Mouse (Mus musculus) Patski (cell line): ENCODE results near the gene Rnf39. TPM values are rescaled to one million over a fixed set of nuclear protein-coding genes. Genes with fewer than 3 reads are reported as not detected.

Experiments used
- ATAC-seq: fragments of 100-300 bp; one replicate; pipeline ENCODE4 v1.8.0; 2021
- CTCF ChIA-PET: fragments of 350-600 bp; sonication (Branson Sonifier 250); formaldehyde crosslinking; loops from one replicate; lab custom pipeline; 2022; ENCODE audit warnings: inconsistent platforms; lab: Charles Lee
- POLR2A ChIA-PET: fragments of 350-600 bp; sonication (Branson Sonifier 250); formaldehyde crosslinking; loops from one replicate; lab custom pipeline; 2022; ENCODE audit warnings: antibody characterized with exemption, inconsistent platforms; lab: Charles Lee
- DNase-seq: peaks from one replicate; pipeline ENCODE4 v3.0.0-alpha.2; 2011; ENCODE audit warnings: low read depth, low spot score
- H3K27me3 ChIP-seq: fragments of 371-371 bp; one replicate; pipeline ENCODE4 v1.5.1; 2021
- CTCF ChIP-seq: fragments of 100-300 bp; IDR thresholded peaks from one replicate; pipeline ENCODE4 v1.5.1; 2021
- in situ Hi-C: fragments of 300-500 bp; cut with MboI; formaldehyde crosslinking; loops from 3 replicates; pipeline ENCODE4 v1.11.1; 2018; ENCODE audit warnings: low pct_unique_long_range_greater_than_20kb, mixed read lengths
- polyA plus RNA-seq: library from polyadenylated mRNA; unstranded; gene quantifications from one replicate; pipeline ENCODE4 v1.2.3, GENCODE M21; 2021

Rnf39 gene
- polyA plus RNA-seq, 1 experiment from 2014 or later: 0.45 TPM

DNA sequence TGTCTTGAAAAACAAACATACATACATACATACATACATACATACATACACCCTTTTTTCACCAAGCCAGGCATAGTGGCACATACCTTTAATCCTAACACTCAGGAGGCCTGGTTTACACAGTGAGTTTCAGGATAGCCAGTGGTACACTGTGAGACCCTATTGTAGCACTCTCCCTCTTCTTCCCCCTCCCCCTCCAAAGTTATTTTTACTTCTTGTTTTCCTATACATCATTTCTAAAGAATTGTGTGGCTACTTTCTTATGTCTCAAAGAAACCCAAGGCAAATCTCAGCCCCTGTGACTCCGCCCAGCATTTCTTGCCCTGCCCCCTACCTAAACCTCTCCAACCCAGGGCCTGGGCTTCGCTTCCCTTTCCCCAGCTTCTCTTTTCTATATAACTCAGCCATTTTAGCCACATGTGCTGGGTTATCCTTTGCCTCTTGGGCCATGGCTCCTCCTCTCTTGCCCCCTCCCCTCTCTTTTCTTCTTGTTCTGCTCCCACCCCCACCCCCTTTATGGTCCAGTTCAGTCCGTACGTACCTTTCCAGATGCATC lies 51.1 kb downstream of the Rnf39 start:
- ChIA-PET CTCF (no interaction called here), POLR2A (interaction anchor here (0.6 kb wide), 1 partner anchor 120 kb away, joined by 4 read pairs; no protein-coding TSS in a partner anchor)
- peaks cover 7% of the 10 kb centered on the region for H3K27me3 ChIP-seq
- TF ChIP-seq CTCF: no peak
- in situ Hi-C loops: no loop called here
- ATAC-seq (no peak), DNase-seq (no peak)

DNA sequence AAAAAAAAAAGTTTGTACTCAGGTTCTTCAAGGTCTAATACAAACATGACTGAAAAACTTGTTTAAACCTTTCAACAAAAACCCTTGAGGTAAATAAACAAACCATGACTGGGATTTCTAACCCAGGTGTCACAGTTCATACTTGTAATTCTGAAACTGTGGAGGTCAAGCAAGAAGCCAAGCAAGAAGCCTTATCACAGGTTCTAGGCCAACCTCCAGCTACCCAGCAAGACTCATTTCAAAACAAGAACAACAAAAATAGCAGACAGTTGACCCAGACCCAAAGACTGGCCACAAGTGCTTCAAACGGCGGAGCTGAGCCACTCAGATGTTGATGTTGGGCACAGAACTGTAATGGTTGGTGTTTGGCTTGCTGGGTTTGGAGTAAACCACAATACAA lies 51.8 kb downstream of the Rnf39 start:
- no peak for TF ChIP-seq CTCF
- DNase-seq (no peak), ATAC-seq (no peak)
- in situ Hi-C loops: no loop called here
- ChIA-PET CTCF (interaction anchor here (1.5 kb wide), 1 partner anchor 29 kb away, joined by 3 read pairs; no protein-coding TSS in a partner anchor), POLR2A (no interaction called here)
- H3K27me3 ChIP-seq: peaks cover 4% of the 10 kb centered on the region

DNA sequence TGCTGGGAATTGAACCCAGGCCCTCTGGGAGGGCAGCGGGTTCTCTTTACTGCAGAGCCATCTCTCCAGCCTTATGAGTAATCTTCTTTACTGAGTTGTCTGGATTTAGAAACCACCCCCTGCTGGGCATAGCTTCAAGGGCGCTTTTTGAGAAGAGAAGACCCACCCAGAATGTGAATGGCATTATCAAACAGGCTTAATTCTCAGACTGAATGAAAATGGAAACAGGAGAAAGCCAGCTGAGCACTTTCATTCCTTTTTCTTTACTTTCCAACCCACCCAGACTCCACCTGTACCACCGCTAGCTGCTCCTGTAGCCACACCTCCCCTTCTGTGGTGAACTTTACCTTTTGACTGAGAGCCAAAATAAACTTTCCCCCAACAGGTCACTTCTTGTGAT lies 52.7 kb downstream of the Rnf39 start:
- no peak for TF ChIP-seq CTCF
- CTCF ChIA-PET: interaction anchor here (1.5 to 3.1 kb wide), 3 partner anchors 30 to 81 kb away, joined by 3 to 16 read pairs (median 8); no protein-coding TSS in a partner anchor
- H3K27me3 ChIP-seq: peaks cover 4% of the 10 kb centered on the region
- POLR2A ChIA-PET: no interaction called here
- DNase-seq (no peak), ATAC-seq (no peak)
- in situ Hi-C loops: no loop called here

DNA sequence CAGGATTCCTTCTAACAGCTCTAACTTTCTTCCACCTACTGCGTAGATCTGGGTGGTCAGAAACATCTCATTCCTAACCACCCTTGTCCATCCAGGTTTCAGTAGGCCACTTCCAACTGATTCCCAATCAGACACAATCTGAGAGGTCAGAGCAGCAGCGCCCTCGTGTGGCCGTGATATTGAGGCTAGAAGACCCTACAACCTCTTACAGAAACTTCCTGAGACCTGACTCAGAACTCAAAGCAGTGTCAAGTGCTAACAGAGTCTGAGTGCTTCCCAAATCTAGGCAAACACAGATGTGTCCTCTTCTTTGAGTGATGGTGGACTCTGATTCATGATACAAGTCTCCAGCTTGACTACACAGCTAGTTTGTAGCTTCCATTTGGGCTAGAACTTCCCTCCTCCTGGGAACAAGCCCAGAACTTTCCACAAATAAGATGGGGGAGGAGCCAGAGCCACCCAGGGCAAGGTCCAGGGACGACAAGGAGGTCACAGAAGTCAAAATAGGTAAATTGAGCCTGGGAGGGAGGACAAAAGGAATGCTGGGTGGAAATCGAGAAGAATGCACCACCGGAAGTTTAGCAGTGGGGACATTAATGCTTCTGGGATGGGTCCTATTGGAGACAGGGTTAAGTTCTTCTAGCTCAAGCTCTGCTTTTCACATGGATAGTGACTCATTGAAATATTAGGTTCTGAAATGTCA lies 54.5 kb downstream of the Rnf39 start:
- H3K27me3 ChIP-seq: no peaks in the 10 kb centered on the region
- ATAC-seq (peak; percentile 85), DNase-seq (peak; percentile 28)
- ChIA-PET POLR2A (no interaction called here), CTCF (interaction anchor here (0.6 to 3.1 kb wide), 24 partner anchors 10 to 207 kb away, joined by 3 to 16 read pairs (median 4); partner anchors contain the start of gene 2410137M14Rik)
- TF ChIP-seq CTCF: peak; percentile 87
- in situ Hi-C loops: no loop called here

Other genes starting within 250 kb of the Rnf39 start
- not detected for gene H2-M10.5, start 170.0 kb upstream of the Rnf39 start, polyA plus RNA-seq
- gene H2-M10.6, start 130.7 kb upstream of the Rnf39 start, polyA plus RNA-seq: not detected
- 38.9 TPM for gene Trim26, start 105.8 kb upstream of the Rnf39 start, polyA plus RNA-seq
- 0.31 TPM for gene Trim15, start 75.7 kb upstream of the Rnf39 start, polyA plus RNA-seq
- 0.04 TPM for gene Trim10, start 73.3 kb upstream of the Rnf39 start, polyA plus RNA-seq
- not detected for gene Trim40, start 52.8 kb upstream of the Rnf39 start, polyA plus RNA-seq
- gene Trim31, start 44.8 kb upstream of the Rnf39 start, polyA plus RNA-seq: not detected
- 56.1 TPM for gene Ppp1r11, start 8.8 kb downstream of the Rnf39 start, polyA plus RNA-seq
- 42.1 TPM for gene Znrd1, start 15.6 kb downstream of the Rnf39 start, polyA plus RNA-seq
- 10.3 TPM for gene Znrd1as, start 15.7 kb downstream of the Rnf39 start, polyA plus RNA-seq
- gene 2410137M14Rik, start 38.3 kb downstream of the Rnf39 start, polyA plus RNA-seq: not detected
- gene H2-M5, start 46.6 kb downstream of the Rnf39 start, polyA plus RNA-seq: 0.28 TPM
- gene Zfp57, start 58.2 kb downstream of the Rnf39 start, polyA plus RNA-seq: 36.3 TPM
- 0.10 TPM for gene Mog, start 80.5 kb downstream of the Rnf39 start, polyA plus RNA-seq
- gene Gabbr1, start 103.0 kb downstream of the Rnf39 start, polyA plus RNA-seq: 44.4 TPM
- gene Olfr90, start 145.6 kb downstream of the Rnf39 start, polyA plus RNA-seq: not detected
- gene Olfr91, start 155.4 kb downstream of the Rnf39 start, polyA plus RNA-seq: not detected
- gene Olfr92, start 177.2 kb downstream of the Rnf39 start, polyA plus RNA-seq: not detected
- not detected for gene Olfr93, start 218.6 kb downstream of the Rnf39 start, polyA plus RNA-seq